Mouse (Mus musculus): ENCODE data around the gene St13. TPM values are rescaled to one million over a fixed set of nuclear protein-coding genes. Genes with fewer than 3 reads are reported as not detected.

St13 gene
- polyA plus RNA-seq, 2 experiments, result 81.7 to 141 TPM

GRCm38 (mm10) chr15:81366241-81366640 is 33.6 kb downstream of the St13 start:
- no peaks in the 10 kb centered on the region for H3K4me1 ChIP-seq (ENCODE audit: control insufficient read depth, insufficient read depth, low read length)
- ATAC-seq (ENCODE audit: low FRiP score, low read depth) (no peak), DNase-seq (ENCODE audit: low spot score) (no peak)
- peaks cover 82% of the 10 kb centered on the region for H3K36me3 ChIP-seq (ENCODE audit: control insufficient read depth, insufficient read depth, low read length)
- no peak for TF ChIP-seq POLR2A (IDR thresholded peaks at IDR 0.05; ENCODE audit: borderline replicate concordance, extremely low read depth, insufficient read depth, insufficient read length)
- no peak overlapping the region for H3K4me3 ChIP-seq (replicated peaks; ENCODE audit: low read length)
- no peaks in the 10 kb centered on the region for H3K27me3 ChIP-seq (ENCODE audit: control insufficient read depth, insufficient read depth, low read length)
- WGBS, result 77% methylated on average over 4 of the region's 4 CpGs
- H3K27ac ChIP-seq (replicated peaks; ENCODE audit: low read depth, low read length), result no peak overlapping the region
- no peak overlapping the region for H3K9ac ChIP-seq (ENCODE audit: low read depth, low read length, severe bottlenecking)
- no peaks in the 10 kb centered on the region for H3K9me3 ChIP-seq (ENCODE audit: control insufficient read depth, low read length)
- H3K4me2 ChIP-seq (replicated peaks; ENCODE audit: low read depth, low read length, severe bottlenecking), result no peak overlapping the region

DNA sequence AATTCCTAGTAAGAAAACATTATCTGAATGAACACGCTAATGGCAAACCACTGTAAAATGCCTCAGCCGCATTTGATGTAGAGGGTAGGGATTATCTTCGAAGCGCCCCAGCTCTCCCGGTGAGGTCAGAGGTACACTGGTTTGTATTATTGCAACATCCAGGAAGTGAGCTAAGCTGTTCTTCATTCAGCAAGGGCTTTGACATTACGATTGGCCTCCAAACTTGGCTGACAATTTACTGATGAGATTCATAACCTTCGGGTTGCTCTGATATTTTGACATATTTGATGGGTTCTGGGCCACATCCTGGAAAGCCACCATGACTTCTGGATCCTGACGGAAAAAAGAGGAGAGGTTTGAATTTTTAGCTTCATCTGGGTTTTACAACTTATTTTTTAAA is 34.6 kb downstream of the St13 start:
- Histone ChIP-seq H3K4me3 (replicated peaks; ENCODE audit: low read length) (no peak overlapping the region), H3K27ac (replicated peaks; ENCODE audit: low read depth, low read length) (no peak overlapping the region), H3K27me3 (ENCODE audit: control insufficient read depth, insufficient read depth, low read length) (no peaks in the 10 kb centered on the region), H3K4me2 (replicated peaks; ENCODE audit: low read depth, low read length, severe bottlenecking) (no peak overlapping the region), H3K9me3 (ENCODE audit: control insufficient read depth, low read length) (no peaks in the 10 kb centered on the region), H3K4me1 (ENCODE audit: control insufficient read depth, insufficient read depth, low read length) (no peaks in the 10 kb centered on the region), H3K9ac (ENCODE audit: low read depth, low read length, severe bottlenecking) (no peak overlapping the region), H3K36me3 (ENCODE audit: control insufficient read depth, insufficient read depth, low read length) (peaks cover 73% of the 10 kb centered on the region)
- ATAC-seq (ENCODE audit: low FRiP score, low read depth) (no peak), DNase-seq (ENCODE audit: low spot score) (no peak)
- TF ChIP-seq POLR2A (IDR thresholded peaks at IDR 0.05; ENCODE audit: borderline replicate concordance, extremely low read depth, insufficient read depth, insufficient read length), result no peak
- WGBS, result 90% methylated on average over 8 of the region's 8 CpGs

- no peak for ATAC-seq (ENCODE audit: low FRiP score, low read depth)
- Histone ChIP-seq H3K9ac (ENCODE audit: low read depth, low read length, severe bottlenecking) (no peak overlapping the region), H3K4me2 (replicated peaks; ENCODE audit: low read depth, low read length, severe bottlenecking) (no peak overlapping the region), H3K27ac (replicated peaks; ENCODE audit: low read depth, low read length) (no peak overlapping the region), H3K4me1 (ENCODE audit: control insufficient read depth, insufficient read depth, low read length) (peaks cover 6% of the 10 kb centered on the region), H3K27me3 (ENCODE audit: control insufficient read depth, insufficient read depth, low read length) (no peaks in the 10 kb centered on the region), H3K36me3 (ENCODE audit: control insufficient read depth, insufficient read depth, low read length) (peaks cover 63% of the 10 kb centered on the region), H3K4me3 (replicated peaks; ENCODE audit: low read length) (no peak overlapping the region), H3K9me3 (ENCODE audit: control insufficient read depth, low read length) (no peaks in the 10 kb centered on the region)
- no peak for DNase-seq (ENCODE audit: low spot score)
- WGBS, result 93% methylated on average over 1 of the region's 1 CpGs
- TF ChIP-seq POLR2A (IDR thresholded peaks at IDR 0.05; ENCODE audit: borderline replicate concordance, extremely low read depth, insufficient read depth, insufficient read length), result no peak
Measured at GRCm38 (mm10) chr15:81364271-81364670, 35.6 kb downstream of the St13 start.

DNA sequence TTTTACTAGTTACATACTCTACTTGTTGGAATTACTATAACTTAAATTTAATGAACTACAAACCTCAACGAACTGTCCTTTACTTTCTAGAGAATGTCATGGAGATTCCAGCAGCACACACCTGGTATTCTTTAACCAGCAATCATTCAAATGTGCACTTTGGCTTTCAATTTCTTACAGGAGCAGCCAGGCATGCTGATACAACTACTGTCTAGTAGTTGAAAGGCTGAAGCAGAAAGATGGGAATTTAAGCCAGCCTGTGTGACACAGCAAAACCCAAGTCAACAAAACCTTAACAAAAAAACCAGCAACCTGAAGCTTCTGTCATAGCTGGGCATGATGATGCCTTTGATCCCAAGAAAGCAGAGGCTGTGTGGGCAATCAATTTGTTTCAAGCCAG is 37.4 kb downstream of the St13 start:
- no peak for ATAC-seq (ENCODE audit: low FRiP score, low read depth)
- no peak for DNase-seq (ENCODE audit: low spot score)
- Histone ChIP-seq H3K4me3 (replicated peaks; ENCODE audit: low read length) (no peak overlapping the region), H3K9ac (ENCODE audit: low read depth, low read length, severe bottlenecking) (no peak overlapping the region), H3K27ac (replicated peaks; ENCODE audit: low read depth, low read length) (no peak overlapping the region), H3K27me3 (ENCODE audit: control insufficient read depth, insufficient read depth, low read length) (no peaks in the 10 kb centered on the region), H3K4me1 (ENCODE audit: control insufficient read depth, insufficient read depth, low read length) (peaks cover 6% of the 10 kb centered on the region), H3K36me3 (ENCODE audit: control insufficient read depth, insufficient read depth, low read length) (peaks cover 48% of the 10 kb centered on the region), H3K4me2 (replicated peaks; ENCODE audit: low read depth, low read length, severe bottlenecking) (no peak overlapping the region), H3K9me3 (ENCODE audit: control insufficient read depth, low read length) (no peaks in the 10 kb centered on the region)
- WGBS, result 69% methylated on average over 1 of the region's 1 CpGs
- no peak for TF ChIP-seq POLR2A (IDR thresholded peaks at IDR 0.05; ENCODE audit: borderline replicate concordance, extremely low read depth, insufficient read depth, insufficient read length)

DNA sequence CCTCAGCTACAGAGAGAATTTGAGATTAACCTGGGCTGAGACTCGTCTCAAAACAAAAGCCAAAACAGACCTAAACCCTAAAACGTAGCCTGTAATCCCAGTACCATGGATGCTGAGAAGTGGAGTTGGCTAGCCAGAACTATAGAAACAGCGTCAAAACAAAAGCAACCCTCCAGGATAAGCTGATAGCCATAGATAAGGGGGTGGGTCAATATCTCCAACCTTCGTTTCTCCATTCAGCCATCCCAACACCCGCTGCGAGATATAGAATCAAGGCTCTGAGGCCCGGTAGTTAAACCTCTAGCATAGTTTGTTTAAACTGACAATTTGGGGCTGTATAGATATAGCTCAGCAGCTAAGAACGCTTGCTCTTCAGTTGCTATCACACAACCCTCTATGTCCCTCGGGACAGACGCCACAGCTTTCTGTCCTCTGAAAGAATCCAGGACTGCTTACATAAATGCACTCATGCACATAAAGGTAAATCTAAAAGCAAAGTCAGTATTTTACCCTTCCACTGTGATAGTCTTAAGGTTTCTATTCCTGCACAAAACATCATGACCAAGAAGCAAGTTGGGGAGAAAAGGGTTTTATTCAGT is 38.4 kb downstream of the St13 start:
- H3K27ac ChIP-seq (replicated peaks; ENCODE audit: low read depth, low read length), result peak overlapping the region; percentile 78; the same call in 1 of the 2 replicates
- ATAC-seq (ENCODE audit: low FRiP score, low read depth), result no peak
- 39% methylated on average over 10 of the region's 10 CpGs for WGBS
- peak overlapping the region; percentile 77 for H3K4me3 ChIP-seq (replicated peaks; ENCODE audit: low read length)
- peaks cover 6% of the 10 kb centered on the region for H3K4me1 ChIP-seq (ENCODE audit: control insufficient read depth, insufficient read depth, low read length)
- H3K4me2 ChIP-seq (replicated peaks; ENCODE audit: low read depth, low read length, severe bottlenecking), result peak overlapping the region; percentile 67
- H3K9ac ChIP-seq (ENCODE audit: low read depth, low read length, severe bottlenecking), result 0 out of 2 replicates have a peak overlapping the region, but pooled peaks have one; percentile 83
- H3K27me3 ChIP-seq (ENCODE audit: control insufficient read depth, insufficient read depth, low read length), result no peaks in the 10 kb centered on the region
- DNase-seq (ENCODE audit: low spot score), result no peak
- peaks cover 38% of the 10 kb centered on the region for H3K36me3 ChIP-seq (ENCODE audit: control insufficient read depth, insufficient read depth, low read length)
- H3K9me3 ChIP-seq (ENCODE audit: control insufficient read depth, low read length), result no peaks in the 10 kb centered on the region
- TF ChIP-seq POLR2A (IDR thresholded peaks at IDR 0.05; ENCODE audit: borderline replicate concordance, extremely low read depth, insufficient read depth, insufficient read length), result no peak

All from limb, embryonic 14.5 days (tissue).